Mouse (Mus musculus): Measurements from ENCODE around the gene Unc45b.
"Not testable (repeated sequence)": the region's sequence is repeated elsewhere in the genome, so short reads cannot be mapped to it uniquely, and the experiment has no call there.

Gene Unc45b

GRCm38 (mm10) chr11:82891936-82892335, 18.4 kb upstream of the Unc45b start, which contains the start of gene Fndc8:
Gene Fndc8, plus strand, starts transcription at chr11:82892124.
- no peak for DNase-seq (ENCODE audit: low read depth, low spot score)

- no peak for DNase-seq (ENCODE audit: low read depth, low spot score)
These were observed 12.9 kb upstream of the Unc45b start for GRCm38 (mm10) chr11:82897478-82897877.

GRCm38 (mm10) chr11:82899720-82900119, 10.6 kb upstream of the Unc45b start:
- no peak for DNase-seq (ENCODE audit: low read depth, low spot score)

- no peak for DNase-seq (ENCODE audit: low read depth, low spot score)
These were observed 8.6 kb upstream of the Unc45b start for GRCm38 (mm10) chr11:82901606-82902310.

- DNase-seq (ENCODE audit: low read depth, low spot score), result peak; percentile 26
These were observed 5.4 kb upstream of the Unc45b start for GRCm38 (mm10) chr11:82904952-82905351.

GRCm38 (mm10) chr11:82905816-82906215, 4.5 kb upstream of the Unc45b start:
- peak; percentile 68 for DNase-seq (ENCODE audit: low read depth, low spot score)

GRCm38 (mm10) chr11:82907651-82908607, 2.4 kb upstream of the Unc45b start, which contains the start of gene Nle1:
Gene Nle1, minus strand, starts transcription at chr11:82908411.
- DNase-seq (ENCODE audit: low read depth, low spot score), result peak; percentile 92

- peak; percentile 22 for DNase-seq (ENCODE audit: low read depth, low spot score)
These were observed 1.8 kb upstream of the Unc45b start for GRCm38 (mm10) chr11:82908608-82908989.

GRCm38 (mm10) chr11:82910679-82911389, 484 bp downstream of the Unc45b start:
- no peak for DNase-seq (ENCODE audit: low read depth, low spot score)

- peak; percentile 80 for DNase-seq (ENCODE audit: low read depth, low spot score)
These were observed 4.5 kb downstream of the Unc45b start for GRCm38 (mm10) chr11:82914711-82915352.

GRCm38 (mm10) chr11:82920768-82921167, 10.4 kb downstream of the Unc45b start:
- no peak for DNase-seq (ENCODE audit: low read depth, low spot score)

GRCm38 (mm10) chr11:82921691-82922090, 11.3 kb downstream of the Unc45b start:
- no peak for DNase-seq (ENCODE audit: low read depth, low spot score)

GRCm38 (mm10) chr11:82923910-82924309, 13.6 kb downstream of the Unc45b start:
- DNase-seq (ENCODE audit: low read depth, low spot score), result not testable (repeated sequence)

- no peak for DNase-seq (ENCODE audit: low read depth, low spot score)
These were observed 18.7 kb downstream of the Unc45b start for GRCm38 (mm10) chr11:82928897-82929632.

- no peak for DNase-seq (ENCODE audit: low read depth, low spot score)
These were observed 19.2 kb downstream of the Unc45b start for GRCm38 (mm10) chr11:82929633-82929950.

GRCm38 (mm10) chr11:82930391-82930955, 20.1 kb downstream of the Unc45b start:
- DNase-seq (ENCODE audit: low read depth, low spot score), result peak; percentile 66

GRCm38 (mm10) chr11:82931161-82931560, 20.8 kb downstream of the Unc45b start:
- DNase-seq (ENCODE audit: low read depth, low spot score), result not testable (repeated sequence)

- not testable (repeated sequence) for DNase-seq (ENCODE audit: low read depth, low spot score)
These were observed 21.5 kb downstream of the Unc45b start for GRCm38 (mm10) chr11:82931671-82932450.

GRCm38 (mm10) chr11:82933186-82933585, 22.8 kb downstream of the Unc45b start:
- no peak for DNase-seq (ENCODE audit: low read depth, low spot score)

GRCm38 (mm10) chr11:82943336-82943735, 33.0 kb downstream of the Unc45b start:
- DNase-seq (ENCODE audit: low read depth, low spot score), result no peak
